Mouse (Mus musculus) liver, embryonic 11.5 days (tissue): ENCODE data around the gene Ifit1bl1. TPM values are rescaled to one million over a fixed set of nuclear protein-coding genes. Genes with fewer than 3 reads are reported as not detected.
A peak's percentile ranks its signal among the peaks of the same experiment; 100 is the strongest.
"Not testable (repeated sequence)": the region's sequence is repeated elsewhere in the genome, so short reads cannot be mapped to it uniquely, and the experiment has no call there.

Experiments
- ATAC-seq: fragments of 200-750 bp; cut with Nextera tagmentation; replicated peaks from 2 replicates; pipeline ENCODE4 v1.8.0; 2017; ENCODE audit warnings: moderate number of reproducible peaks, mild to moderate bottlenecking, moderate TSS enrichment, moderate library complexity; ENCODE audit not compliant: low FRiP score
- DNase-seq: peaks from one replicate; pipeline ENCODE4 v3.0.0-alpha.2; 2017; ENCODE audit warnings: low spot score
- H3K27ac ChIP-seq: fragments of 300-500 bp; sonication (generic); 2 replicates; pipeline ENCODE4 v1.5.1; 2014; ENCODE audit warnings: mild to moderate bottlenecking, low read depth, low read length, control low read depth
- H3K27me3 ChIP-seq: fragments of 300-500 bp; sonication (generic); replicated peaks from 2 replicates; pipeline ENCODE4 v1.6.1; 2014; ENCODE audit warnings: low read length, mixed read lengths; ENCODE audit not compliant: control insufficient read depth, insufficient read depth
- H3K36me3 ChIP-seq: fragments of 300-500 bp; sonication (generic); 2 replicates; pipeline ENCODE4 v1.6.1; 2014; ENCODE audit warnings: mild to moderate bottlenecking, low read length, moderate library complexity, mixed read lengths; ENCODE audit not compliant: control insufficient read depth, insufficient read depth
- H3K4me1 ChIP-seq: fragments of 300-500 bp; sonication (generic); replicated peaks from 2 replicates; pipeline ENCODE4 v1.6.1; 2014; ENCODE audit warnings: low read length, mixed read lengths; ENCODE audit not compliant: control insufficient read depth, insufficient read depth
- H3K4me2 ChIP-seq: fragments of 300-500 bp; sonication (generic); 2 replicates; pipeline ENCODE4 v1.6.1; 2014; ENCODE audit warnings: mild to moderate bottlenecking, control low read depth, moderate library complexity
- H3K4me3 ChIP-seq: fragments of 300-500 bp; sonication (generic); 2 replicates; pipeline ENCODE4 v1.5.1; 2014; ENCODE audit warnings: low read depth, low read length, control low read depth
- H3K9ac ChIP-seq: fragments of 300-500 bp; sonication (generic); 2 replicates; pipeline ENCODE4 v1.6.1; 2014; ENCODE audit warnings: low read depth, low read length, control low read depth
- H3K9me3 ChIP-seq: fragments of 300-500 bp; sonication (generic); 2 replicates; pipeline ENCODE4 v1.6.1; 2016; ENCODE audit warnings: low read length, inconsistent platforms, mixed read lengths; ENCODE audit not compliant: control insufficient read depth
- WGBS: fragments of 180-500 bp; shearing (Covaris S2); extraction: QIAGEN DNeasy Blood & Tissue Kit; methylation state at CpG from one replicate; pipeline ENCODE4 v1.1.7; 2014; 5-methylcytosine and 5-hydroxymethylcytosine counted together
- polyA plus RNA-seq: library from polyadenylated mRNA; unstranded; fragments of >200 nt; fragmentation: Nextera tagmentation; extraction: Ambion mirVana; gene quantifications from 2 replicates; pipeline ENCODE4 v1.2.1, GENCODE M21; 2014

Gene Ifit1bl1
- polyA plus RNA-seq, result 0.07 and 0.13 TPM in 2 replicates

- H3K9me3 ChIP-seq, result not testable (repeated sequence)
These were observed at the start of gene Ifit1bl1 for GRCm38 (mm10) chr19:34601888-34602287. Ifit1bl1 (minus strand) TSS chr19:34601956.

GRCm38 (mm10) chr19:34650997-34651396, 49.2 kb upstream of the Ifit1bl1 start:
- no peaks in the 10 kb centered on the region for H3K9me3 ChIP-seq
- H3K4me1 ChIP-seq, result peaks cover 4% of the 10 kb centered on the region
- no peaks in the 10 kb centered on the region for H3K36me3 ChIP-seq
- no peak overlapping the region for H3K4me2 ChIP-seq
- no peak overlapping the region for H3K27ac ChIP-seq
- WGBS, result 65% methylated on average over 6 of the region's 6 CpGs
- no peak overlapping the region for H3K4me3 ChIP-seq
- no peak for ATAC-seq
- H3K27me3 ChIP-seq, result no peaks in the 10 kb centered on the region
- no peak overlapping the region for H3K9ac ChIP-seq
- DNase-seq, result no peak

More at GRCm38 (mm10) chr19:34601888-34602287, at the start of gene Ifit1bl1:
- not testable (repeated sequence) for H3K4me3 ChIP-seq, ATAC-seq, DNase-seq, H3K9ac ChIP-seq, H3K27ac ChIP-seq, H3K36me3 ChIP-seq, H3K27me3 ChIP-seq, H3K4me1 ChIP-seq, H3K4me2 ChIP-seq
- 35% methylated on average over 1 of the region's 1 CpGs for WGBS

- Histone ChIP-seq H3K4me1 (no peaks in the 10 kb centered on the region), H3K9ac (no peak overlapping the region), H3K27ac (no peak overlapping the region), H3K4me2 (no peak overlapping the region), H3K27me3 (no peaks in the 10 kb centered on the region), H3K36me3 (no peaks in the 10 kb centered on the region), H3K9me3 (no peaks in the 10 kb centered on the region), H3K4me3 (no peak overlapping the region)
- WGBS, result 80% methylated on average over 3 of the region's 3 CpGs
- DNase-seq (no peak), ATAC-seq (no peak)
These were observed 48.5 kb upstream of the Ifit1bl1 start for GRCm38 (mm10) chr19:34650276-34650675.

- 86% methylated on average over 8 of the region's 8 CpGs for WGBS
- not testable (repeated sequence) for H3K4me1 ChIP-seq, H3K4me3 ChIP-seq, H3K36me3 ChIP-seq, H3K9me3 ChIP-seq, H3K4me2 ChIP-seq, H3K27me3 ChIP-seq, H3K9ac ChIP-seq, ATAC-seq, DNase-seq, H3K27ac ChIP-seq
These were observed 45.9 kb upstream of the Ifit1bl1 start for GRCm38 (mm10) chr19:34647630-34648029.

GRCm38 (mm10) chr19:34642616-34643015, 40.9 kb upstream of the Ifit1bl1 start:
- DNase-seq, result no peak
- no peak overlapping the region for H3K9ac ChIP-seq
- no peak for ATAC-seq

GRCm38 (mm10) chr19:34640623-34641022, 38.9 kb upstream of the Ifit1bl1 start, which contains the start of the genes Ifit1bl2 and Ifit1:
Ifit1bl2 (minus strand) TSS chr19:34640743.
Ifit1 (plus strand) TSS chr19:34640871.
- H3K27me3 ChIP-seq, result no peaks in the 10 kb centered on the region
- no peak for DNase-seq
- no peak for ATAC-seq
- H3K4me2 ChIP-seq, result peak within 1 kb of the TSS; percentile 22
- H3K4me1 ChIP-seq, result no peaks in the 10 kb centered on the region
- H3K9ac ChIP-seq, result no peak within 1 kb of the TSS
- no peak within 1 kb of the TSS for H3K4me3 ChIP-seq
- H3K27ac ChIP-seq, result no peak within 1 kb of the TSS
- H3K36me3 ChIP-seq, result no peaks in the 10 kb centered on the region
- 31% methylated on average over 4 of the region's 4 CpGs for WGBS
- H3K9me3 ChIP-seq, result no peaks in the 10 kb centered on the region

More at GRCm38 (mm10) chr19:34642616-34643015, 40.9 kb upstream of the Ifit1bl1 start:
- H3K9me3 ChIP-seq, result no peaks in the 10 kb centered on the region
- H3K4me3 ChIP-seq, result no peak overlapping the region
- WGBS, result 71% methylated on average over 5 of the region's 5 CpGs
- H3K4me2 ChIP-seq, result no peak overlapping the region
- no peaks in the 10 kb centered on the region for H3K36me3 ChIP-seq
- H3K4me1 ChIP-seq, result no peaks in the 10 kb centered on the region
- H3K27ac ChIP-seq, result no peak overlapping the region
- no peaks in the 10 kb centered on the region for H3K27me3 ChIP-seq

- H3K4me2 ChIP-seq, result no peak overlapping the region
- H3K4me1 ChIP-seq, result no peaks in the 10 kb centered on the region
- ATAC-seq, result peak; percentile 56; the same call in 1 of the 2 replicates
- no peak for DNase-seq
- no peak overlapping the region for H3K9ac ChIP-seq
- no peaks in the 10 kb centered on the region for H3K27me3 ChIP-seq
- no peaks in the 10 kb centered on the region for H3K9me3 ChIP-seq
- WGBS, result 12% methylated on average over 3 of the region's 3 CpGs
- no peaks in the 10 kb centered on the region for H3K36me3 ChIP-seq
- H3K27ac ChIP-seq, result no peak overlapping the region
- H3K4me3 ChIP-seq, result no peak overlapping the region
These were observed 35.3 kb upstream of the Ifit1bl1 start for GRCm38 (mm10) chr19:34636933-34637557.

- DNase-seq (no peak), ATAC-seq (no peak)
- Histone ChIP-seq H3K27ac (no peak overlapping the region), H3K36me3 (no peaks in the 10 kb centered on the region), H3K27me3 (no peaks in the 10 kb centered on the region), H3K9me3 (no peaks in the 10 kb centered on the region), H3K9ac (no peak overlapping the region), H3K4me1 (no peaks in the 10 kb centered on the region), H3K4me3 (no peak overlapping the region), H3K4me2 (no peak overlapping the region)
- WGBS, result 49% methylated on average over 2 of the region's 2 CpGs
These were observed 31.7 kb upstream of the Ifit1bl1 start for GRCm38 (mm10) chr19:34633484-34633883.

- H3K36me3 ChIP-seq, result no peaks in the 10 kb centered on the region
- DNase-seq, result no peak
- no peak overlapping the region for H3K4me2 ChIP-seq
- no peaks in the 10 kb centered on the region for H3K4me1 ChIP-seq
- no peak overlapping the region for H3K4me3 ChIP-seq
- ATAC-seq, result no peak
- no peak overlapping the region for H3K9ac ChIP-seq
- H3K27me3 ChIP-seq, result no peaks in the 10 kb centered on the region
- no peaks in the 10 kb centered on the region for H3K9me3 ChIP-seq
- no peak overlapping the region for H3K27ac ChIP-seq
These were observed 29.7 kb upstream of the Ifit1bl1 start for GRCm38 (mm10) chr19:34631487-34631886.
